Mouse (Mus musculus) CH12.LX (cell line): ENCODE results near the gene Kirrel3. TPM values are rescaled to one million over a fixed set of nuclear protein-coding genes. Genes with fewer than 3 reads are reported as not detected.

ENCODE experiments used
- DNase-seq: peaks from one replicate; pipeline ENCODE4 v3.0.0-alpha.2; 2013; ENCODE audit errors: extremely low read depth
- H3K27ac ChIP-seq: 2 replicates; pipeline ENCODE4 v1.5.1; 2012; ENCODE audit warnings: low read depth, mild to moderate bottlenecking, control low read depth, moderate library complexity; ENCODE audit not compliant: insufficient read depth
- H3K27me3 ChIP-seq: replicated peaks from 2 replicates; pipeline ENCODE3; 2012; ENCODE audit warnings: inconsistent platforms
- H3K36me3 ChIP-seq, 2 experiments: replicated peaks in 1 of 2; 2 replicates each; pipeline versions ENCODE3 to v1.6.1; 2012; ENCODE audit warnings: inconsistent platforms in 1 of 2, low read length in 1 of 2, mild to moderate bottlenecking in 1 of 2, mixed read lengths in 1 of 2, moderate library complexity in 1 of 2; ENCODE audit not compliant: control insufficient read depth in 1 of 2, insufficient read depth in 1 of 2
- H3K4me1 ChIP-seq, 2 experiments: 2 replicates each; pipeline ENCODE4 v1.6.1; 2012; ENCODE audit warnings: inconsistent platforms in 1 of 2, moderate library complexity in 1 of 2; ENCODE audit not compliant: insufficient read depth in 2 of 2, control insufficient read depth in 1 of 2
- H3K4me2 ChIP-seq: 2 replicates; pipeline ENCODE4 v1.6.1; 2012; ENCODE audit warnings: low read depth, mild to moderate bottlenecking, control low read depth; ENCODE audit not compliant: poor library complexity, insufficient read depth, severe bottlenecking
- H3K4me3 ChIP-seq, 3 experiments: fragments of 150-350 bp in 1 of 3; sonication (generic) in 1 of 3; replicated peaks in 1 of 3; 2 replicates each; pipeline versions ENCODE3 to v1.5.1; 2011 to 2012; ENCODE audit warnings: low read depth in 2 of 3, low read length in 2 of 3, mild to moderate bottlenecking in 2 of 3, moderate library complexity in 2 of 3, control low read depth in 1 of 3, improper control_type of control experiment in 1 of 3, inconsistent platforms in 1 of 3, mixed read lengths in 1 of 3; ENCODE audit not compliant: poor library complexity in 1 of 3
- H3K79me2 ChIP-seq: replicated peaks from 2 replicates; pipeline ENCODE4 v1.6.1; 2012; ENCODE audit warnings: mild to moderate bottlenecking, moderate library complexity; ENCODE audit not compliant: control insufficient read depth, poor library complexity, insufficient read depth, severe bottlenecking; ENCODE audit errors: extremely low read depth
- H3K9ac ChIP-seq: 2 replicates; pipeline ENCODE4 v1.6.1; 2012; ENCODE audit warnings: low read depth, mild to moderate bottlenecking, control low read depth, moderate library complexity; ENCODE audit not compliant: insufficient read depth
- H3K9me3 ChIP-seq: replicated peaks from 2 replicates; pipeline ENCODE3; 2012; ENCODE audit warnings: low read length, inconsistent platforms, mixed read lengths
- BHLHE40 ChIP-seq: IDR thresholded peaks from 2 replicates; pipeline ENCODE4 v1.6.1; 2011; ENCODE audit warnings: mild to moderate bottlenecking, low read depth, low read length, improper control_type of control experiment
- CHD1 ChIP-seq: IDR thresholded peaks from 2 replicates; pipeline ENCODE4 v1.6.1; 2012; ENCODE audit warnings: low read depth, low read length, improper control_type of control experiment, inconsistent platforms
- EP300 ChIP-seq: IDR thresholded peaks from 2 replicates; pipeline ENCODE4 v1.6.1; 2011; ENCODE audit warnings: low read length, improper control_type of control experiment
- GABPA ChIP-seq: IDR thresholded peaks from 2 replicates; pipeline ENCODE4 v1.6.1; 2012; ENCODE audit warnings: low read depth, low read length, improper control_type of control experiment, inconsistent platforms; ENCODE audit not compliant: insufficient replicate concordance
- IRF4 ChIP-seq: IDR thresholded peaks from 2 replicates; pipeline ENCODE4 v1.6.1; 2014; ENCODE audit warnings: low read depth, mild to moderate bottlenecking, inconsistent platforms, low read length, improper control_type of control experiment
- JUN ChIP-seq: IDR thresholded peaks from 2 replicates; pipeline ENCODE4 v1.6.1; 2011; ENCODE audit warnings: low read depth, mild to moderate bottlenecking, low read length, improper control_type of control experiment, moderate library complexity; ENCODE audit not compliant: insufficient read depth
- JUND ChIP-seq: conservative IDR thresholded peaks from 2 replicates; pipeline ENCODE4 v1.6.1; 2011; ENCODE audit warnings: low read depth, low read length, improper control_type of control experiment
- KAT2A ChIP-seq: IDR thresholded peaks from 2 replicates; pipeline ENCODE4 v1.6.1; 2012; ENCODE audit warnings: low read length, improper control_type of control experiment, inconsistent platforms; ENCODE audit not compliant: insufficient replicate concordance
- MAFK ChIP-seq: IDR thresholded peaks from 2 replicates; pipeline ENCODE4 v1.6.1; 2011; ENCODE audit warnings: low read length, improper control_type of control experiment; ENCODE audit not compliant: insufficient replicate concordance
- MAX ChIP-seq: IDR thresholded peaks from 2 replicates; pipeline ENCODE4 v1.6.1; 2011; ENCODE audit warnings: low read length, improper control_type of control experiment
- MEF2A ChIP-seq: IDR thresholded peaks from 2 replicates; pipeline ENCODE4 v1.6.1; 2014; ENCODE audit warnings: low read depth, mild to moderate bottlenecking, inconsistent platforms, low read length, improper control_type of control experiment, borderline replicate concordance
- NELFE ChIP-seq: IDR thresholded peaks from 2 replicates; pipeline ENCODE4 v1.6.1; 2011; ENCODE audit warnings: low read depth, low read length, improper control_type of control experiment
- PAX5 ChIP-seq: IDR thresholded peaks from 2 replicates; pipeline ENCODE4 v1.6.1; 2012; ENCODE audit warnings: low read length, inconsistent platforms, mixed read lengths
- SIN3A ChIP-seq: IDR thresholded peaks from 2 replicates; pipeline ENCODE4 v1.6.1; 2012; ENCODE audit warnings: low read length, improper control_type of control experiment, inconsistent platforms
- TBP ChIP-seq: conservative IDR thresholded peaks from 2 replicates; pipeline ENCODE4 v1.6.1; 2011; ENCODE audit warnings: low read depth, low read length, improper control_type of control experiment
- UBTF ChIP-seq: IDR thresholded peaks from 2 replicates; pipeline ENCODE4 v1.6.1; 2012; ENCODE audit warnings: low read depth, mild to moderate bottlenecking, inconsistent platforms, low read length, improper control_type of control experiment, moderate library complexity
- USF1 ChIP-seq: IDR thresholded peaks from 2 replicates; pipeline ENCODE4 v1.6.1; 2014; ENCODE audit warnings: low read depth, mild to moderate bottlenecking, inconsistent platforms, low read length, improper control_type of control experiment
- USF2 ChIP-seq: conservative IDR thresholded peaks from 2 replicates; pipeline ENCODE4 v1.6.1; 2011; ENCODE audit warnings: low read depth, low read length, improper control_type of control experiment
- ZNF384 ChIP-seq: IDR thresholded peaks from 2 replicates; pipeline ENCODE4 v1.6.1; 2012; ENCODE audit warnings: low read depth, low read length, improper control_type of control experiment, inconsistent platforms
- dilution Hi-C: fragments of 300-500 bp; cut with MboI; formaldehyde crosslinking; loops from 2 replicates; pipeline ENCODE4 v1.14.3; 2020; ENCODE audit warnings: low sequenced_read_pairs; ENCODE audit not compliant: extremely low pct_unique_long_range_greater_than_20kb, extremely low pct_ligation_motif_present
- in situ Hi-C: fragments of 300-500 bp; cut with MboI; formaldehyde crosslinking; loops from 3 replicates; pipeline ENCODE4 v1.14.3; 2019; ENCODE audit warnings: low sequenced_read_pairs, low pct_ligation_motif_present, low pct_unique_long_range_greater_than_20kb, mixed read lengths
- polyA plus RNA-seq: library from polyadenylated mRNA; unstranded; fragments of >175 nt; gene quantifications from 2 replicates; pipeline ENCODE4 v1.2.1, GENCODE M21; 2012; ENCODE audit warnings: low read depth; ENCODE audit not compliant: insufficient read length
- total RNA-seq, 2 experiments: library from RNA; depleted of rRNA; stranded (reverse); fragments of 300-350 nt in 1 of 2; fragments of >200 nt in 1 of 2; gene quantifications; 2 replicates each; pipeline ENCODE4 v1.2.3; 2012 to 2014

The Kirrel3 gene
- total and polyA plus RNA-seq, 3 experiments: not detected

DNA sequence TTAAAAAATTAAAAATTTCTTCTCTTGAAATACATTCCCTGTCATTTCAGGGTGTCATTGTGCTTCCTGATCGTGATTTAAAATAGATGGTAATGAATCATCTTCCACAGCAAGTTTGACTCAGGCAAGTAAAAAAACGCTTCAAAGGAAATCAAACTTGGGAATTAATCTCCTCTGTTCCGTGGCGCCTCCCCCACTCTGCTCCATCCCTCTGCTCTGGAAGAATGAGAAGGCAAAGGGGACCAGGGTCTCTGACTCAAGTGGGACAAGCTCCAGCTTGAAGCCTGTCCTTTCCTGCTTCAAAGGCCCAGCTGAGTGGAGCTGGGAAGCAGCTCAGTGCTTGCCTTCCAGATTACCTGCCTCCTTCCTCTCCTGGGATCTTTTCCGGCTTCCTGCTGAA is 9.5 kb upstream of the Kirrel3 start:
- in situ Hi-C loops (loop anchor here (25.0 kb wide), 1 partner anchor 536 kb away; no protein-coding TSS in a partner anchor), dilution Hi-C loops (no loop called here)
- no peak for TF ChIP-seq PAX5
- no peak for TF ChIP-seq CHD1
- no peak for TF ChIP-seq MAFK
- TF ChIP-seq UBTF: no peak
- no peak for TF ChIP-seq USF2
- TF ChIP-seq GABPA: no peak
- TF ChIP-seq IRF4: no peak
- Histone ChIP-seq H3K36me3 (no peaks in the 10 kb centered on the region), H3K27me3 (peaks cover 50% of the 10 kb centered on the region), H3K9me3 (no peaks in the 10 kb centered on the region), H3K4me3 (no peak overlapping the region), H3K4me1 (no peaks in the 10 kb centered on the region), H3K27ac (no peak overlapping the region), H3K79me2 (no peaks in the 10 kb centered on the region), H3K9ac (no peak overlapping the region), H3K4me2 (no peak overlapping the region)
- DNase-seq: no peak

DNA sequence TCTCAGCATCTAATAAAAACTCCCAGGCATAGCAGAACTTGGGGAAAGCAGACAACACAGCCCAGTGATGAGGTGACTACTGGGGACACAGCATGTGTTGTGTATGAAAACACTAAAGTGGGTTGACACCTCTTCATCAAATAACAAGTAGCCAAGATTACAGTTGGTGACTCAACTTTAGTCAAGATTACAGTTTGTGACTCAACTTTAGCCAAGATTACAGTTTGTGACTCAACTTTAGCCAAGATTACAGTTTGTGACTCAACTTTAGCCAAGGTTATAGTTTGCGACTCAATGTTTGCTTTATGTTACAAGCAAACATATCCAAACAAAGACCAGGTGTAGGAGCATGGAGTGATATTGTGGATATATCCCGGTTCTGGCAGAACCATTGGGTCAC is 7.2 kb upstream of the Kirrel3 start:
- dilution Hi-C loops: no loop called here
- Histone ChIP-seq H3K4me1 (no peaks in the 10 kb centered on the region), H3K27me3 (peaks cover 37% of the 10 kb centered on the region), H3K27ac (no peak overlapping the region), H3K4me3 (no peak overlapping the region), H3K36me3 (no peaks in the 10 kb centered on the region), H3K79me2 (no peaks in the 10 kb centered on the region), H3K9ac (no peak overlapping the region), H3K4me2 (no peak overlapping the region), H3K9me3 (no peaks in the 10 kb centered on the region)
- TF ChIP-seq NELFE (no peak), GABPA (no peak), BHLHE40 (no peak), JUND (no peak), IRF4 (no peak), CHD1 (no peak), KAT2A (no peak), EP300 (no peak), MEF2A (no peak), JUN (no peak)
- no peak for DNase-seq
- in situ Hi-C loops: loop anchor here (25.0 kb wide), 1 partner anchor 534 kb away; no protein-coding TSS in a partner anchor

DNA sequence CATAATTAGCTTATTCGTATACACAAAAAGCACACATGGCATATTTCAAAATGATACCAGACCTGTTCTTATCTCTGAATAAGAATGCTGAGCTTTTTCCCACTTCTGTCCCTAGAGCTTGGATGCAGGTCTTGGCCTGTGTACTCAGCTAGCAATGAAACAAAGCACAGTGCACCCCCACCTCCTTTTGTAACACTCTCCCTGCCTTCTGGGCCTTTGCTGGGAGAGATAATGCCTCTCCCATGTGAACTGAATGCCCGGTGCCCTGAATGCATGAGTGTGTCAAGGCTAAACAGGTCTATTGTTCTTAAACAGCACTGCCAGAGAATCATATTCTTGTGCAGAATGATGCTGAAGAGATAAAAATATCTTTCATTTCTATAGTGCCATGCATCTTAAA is 2.5 kb upstream of the Kirrel3 start:
- Histone ChIP-seq H3K27ac (no peak overlapping the region), H3K9ac (no peak overlapping the region), H3K27me3 (peaks cover 38% of the 10 kb centered on the region), H3K4me1 (no peaks in the 10 kb centered on the region), H3K79me2 (no peaks in the 10 kb centered on the region), H3K4me2 (no peak overlapping the region), H3K36me3 (no peaks in the 10 kb centered on the region), H3K4me3 (no peak overlapping the region), H3K9me3 (peaks cover 1% of the 10 kb centered on the region)
- TF ChIP-seq MAX: no peak
- no peak for TF ChIP-seq ZNF384
- no peak for TF ChIP-seq USF1
- TF ChIP-seq KAT2A: no peak
- no peak for TF ChIP-seq TBP
- no peak for TF ChIP-seq SIN3A
- no peak for DNase-seq
- dilution Hi-C loops: no loop called here
- in situ Hi-C loops: loop anchor here (25.0 kb wide), 1 partner anchor 529 kb away; no protein-coding TSS in a partner anchor
